Mouse (Mus musculus) lung, postnatal 4 days (tissue): ENCODE measurements at regions not wholly inside any gene's neighbourhood (a gene's known extent, or its start where the extent isn't known, plus 50 kb on each side); places are given as distances from the start of the nearest gene placed in this dataset.
"Not testable (repeated sequence)": the region's sequence is repeated elsewhere in the genome, so short reads cannot be mapped to it uniquely, and the experiment has no call there.

Experiments
- DNase-seq, 2 experiments: peaks; one replicate each; pipeline ENCODE4 v3.0.0; 2021

- not testable (repeated sequence) for DNase-seq
Measured at GRCm38 (mm10) chr5:89354936-89355335, 102.8 kb downstream of the Gc start.

GRCm38 (mm10) chr5:89347771-89348170 lies 109.9 kb downstream of the Gc start:
- no peak for DNase-seq

GRCm38 (mm10) chr5:89340532-89340931 lies 117.2 kb downstream of the Gc start:
- DNase-seq = no peak

GRCm38 (mm10) chr5:89337966-89338657 lies 119.6 kb downstream of the Gc start:
- DNase-seq = peak; percentile 5 to 20
